Comparison of ENCODE assay signal across 8 mouse cellular contexts in genomic region chr4:150582966-150583776, GRCm38 (mm10).
A peak's percentile ranks its signal among the peaks of the same experiment; 100 is the strongest.
DNase-seq lines count a peak whose midpoint lies in the region; ATAC-seq and TF ChIP-seq lines count a peak whose summit lies in the region.

No protein-coding gene starts in this region.

- TF ChIP-seq POLR2A in bone marrow, adult 2 months (IDR thresholded peaks at IDR 0.05; ENCODE audit: borderline replicate concordance, control insufficient read depth, low read depth, low read length): no peak

- peaks cover 15% of the 10 kb centered on the region for H3K36me3 ChIP-seq in C2C12 (ENCODE audit: control insufficient read depth, insufficient read depth)
- H3K36me3 ChIP-seq in forebrain, embryonic 14.5 days (ENCODE audit: control insufficient read depth, insufficient read depth, low read length): no peaks in the 10 kb centered on the region
- peaks cover 2% of the 10 kb centered on the region; the same call in 1 of the 2 replicates for H3K36me3 ChIP-seq in heart, postnatal 0 days (replicated peaks; ENCODE audit: control insufficient read depth, insufficient read depth, low read length)
- no peaks in the 10 kb centered on the region for H3K36me3 ChIP-seq in liver, embryonic 11.5 days (ENCODE audit: control insufficient read depth, insufficient read depth, low read length)

- TF ChIP-seq CTCF in C2C12 (IDR thresholded peaks at IDR 0.05; ENCODE audit: control insufficient read depth, insufficient read depth, insufficient read length): no peak
- peak; percentile 12; the same call in 1 of the 2 replicates for TF ChIP-seq CTCF in bone marrow, adult 2 months (IDR thresholded peaks at IDR 0.05; ENCODE audit: control insufficient read depth, insufficient read depth, low read length)
- TF ChIP-seq CTCF in heart, postnatal 0 days (IDR thresholded peaks at IDR 0.05; ENCODE audit: low read depth): no peak

- H3K9ac ChIP-seq in forebrain, embryonic 14.5 days (ENCODE audit: low read length): peak overlapping the region; percentile 40; the same call in 1 of the 2 replicates
- no peak overlapping the region; the same call in 1 of the 2 replicates for H3K9ac ChIP-seq in heart, postnatal 0 days (replicated peaks; ENCODE audit: low read depth, low read length)
- peak overlapping the region; percentile 6; the same call in 1 of the 2 replicates for H3K9ac ChIP-seq in liver, embryonic 11.5 days (ENCODE audit: low read depth, low read length)

- H3K4me2 ChIP-seq in forebrain, embryonic 14.5 days (ENCODE audit: low read length): peak overlapping the region; percentile 16; the same call in 1 of the 2 replicates
- peak overlapping the region; percentile 33 for H3K4me2 ChIP-seq in heart, postnatal 0 days (ENCODE audit: low read depth, low read length)
- H3K4me2 ChIP-seq in liver, embryonic 11.5 days: 0 out of 2 replicates have a peak overlapping the region, but pooled peaks have one; percentile 6

- no peaks in the 10 kb centered on the region for H3K27me3 ChIP-seq in C2C12 (ENCODE audit: control insufficient read depth, insufficient read depth, insufficient read length)
- no peaks in the 10 kb centered on the region for H3K27me3 ChIP-seq in forebrain, embryonic 14.5 days (replicated peaks; ENCODE audit: control insufficient read depth, insufficient read depth, low read length)
- H3K27me3 ChIP-seq in heart, postnatal 0 days (ENCODE audit: control insufficient read depth, insufficient read depth, low read length): no peaks in the 10 kb centered on the region
- no peaks in the 10 kb centered on the region for H3K27me3 ChIP-seq in liver, embryonic 11.5 days (replicated peaks; ENCODE audit: control insufficient read depth, insufficient read depth, low read length)

- peaks cover 6% of the 10 kb centered on the region for H3K4me1 ChIP-seq in bone marrow, adult 2 months (ENCODE audit: control insufficient read depth, insufficient read depth, low read length)
- H3K4me1 ChIP-seq in forebrain, embryonic 14.5 days (ENCODE audit: control insufficient read depth, insufficient read depth, low read length): peaks cover 23% of the 10 kb centered on the region
- peaks cover 41% of the 10 kb centered on the region for H3K4me1 ChIP-seq in heart, postnatal 0 days (ENCODE audit: control insufficient read depth, insufficient read depth)
- peaks cover 60% of the 10 kb centered on the region for H3K4me1 ChIP-seq in liver, embryonic 11.5 days (replicated peaks; ENCODE audit: control insufficient read depth, insufficient read depth, low read length)

- 0 out of 2 replicates have a peak, but pooled peaks have one; percentile 55 for ATAC-seq in forebrain, embryonic 14.5 days
- peak; percentile 78 for ATAC-seq in heart, postnatal 0 days (ENCODE audit: insufficient read depth, low read depth)
- no peak for ATAC-seq in liver, embryonic 11.5 days (replicated peaks; ENCODE audit: low FRiP score)

- H3K9me3 ChIP-seq in forebrain, embryonic 14.5 days (replicated peaks; ENCODE audit: control insufficient read depth, low read length): no peaks in the 10 kb centered on the region
- no peaks in the 10 kb centered on the region for H3K9me3 ChIP-seq in heart, postnatal 0 days (replicated peaks; ENCODE audit: control insufficient read depth, low read length)
- no peaks in the 10 kb centered on the region for H3K9me3 ChIP-seq in liver, embryonic 11.5 days (ENCODE audit: control insufficient read depth, low read length)

- H3K4me3 ChIP-seq in C2C12 (ENCODE audit: insufficient read depth, poor library complexity, severe bottlenecking): no peak overlapping the region
- no peak overlapping the region for H3K4me3 ChIP-seq in bone marrow, adult 2 months (replicated peaks; ENCODE audit: control insufficient read depth, low read depth, low read length)
- H3K4me3 ChIP-seq in forebrain, embryonic 14.5 days (ENCODE audit: low read depth, low read length): no peak overlapping the region
- H3K4me3 ChIP-seq in heart, postnatal 0 days (ENCODE audit: low read depth, low read length): no peak overlapping the region
- H3K4me3 ChIP-seq in liver, embryonic 11.5 days (ENCODE audit: low read depth, low read length): no peak overlapping the region

- TF ChIP-seq EP300 in heart, postnatal 0 days (IDR thresholded peaks at IDR 0.05; ENCODE audit: low read depth): no peak

- DNase-seq in forebrain, embryonic 14.5 days (ENCODE audit: low spot score): peak; percentile 57
- DNase-seq in heart, postnatal 0 days (ENCODE audit: low spot score): peak; percentile 50
- peak; percentile 84 to 96 for DNase-seq in kidney, postnatal 25 days
- no peak for DNase-seq in liver, embryonic 11.5 days (ENCODE audit: low spot score)
- DNase-seq in monocyte, adult 2 months (ENCODE audit: low read depth in 1 of 2, low spot score in 2 of 2): peak; percentile 50 to 58
- DNase-seq in testis, postnatal 14 days (ENCODE audit: low spot score): peak; percentile 85

- peak overlapping the region; percentile 2 for H3ac ChIP-seq in C2C12 (ENCODE audit: control insufficient read depth, insufficient read length, low read depth)

- WGBS in bone marrow, adult 2 months: 15% methylated on average over 13 of the region's 13 CpGs
- WGBS in forebrain, embryonic 14.5 days: 20% methylated on average over 13 of the region's 13 CpGs
- 13% methylated on average over 13 of the region's 13 CpGs for WGBS in heart, postnatal 0 days
- 49% methylated on average over 13 of the region's 13 CpGs for WGBS in liver, embryonic 11.5 days

- H3K27ac ChIP-seq in bone marrow, adult 2 months (ENCODE audit: control insufficient read depth, insufficient read depth, low read depth, low read length, poor library complexity): peak overlapping the region; percentile 13; the same call in 1 of the 2 replicates
- H3K27ac ChIP-seq in forebrain, embryonic 14.5 days (ENCODE audit: low read depth, low read length): peak overlapping the region; percentile 67
- H3K27ac ChIP-seq in heart, postnatal 0 days (ENCODE audit: low read depth): peak overlapping the region; percentile 78
- H3K27ac ChIP-seq in liver, embryonic 11.5 days (ENCODE audit: low read depth, low read length): peak overlapping the region; percentile 6; the same call in 1 of the 2 replicates

- peaks cover 73% of the 10 kb centered on the region for H3K79me3 ChIP-seq in C2C12 (ENCODE audit: low read depth)

- H3K79me2 ChIP-seq in C2C12 (ENCODE audit: control insufficient read depth, insufficient read depth): peaks cover 100% of the 10 kb centered on the region

TF ChIP-seq in C2C12, 6 proteins besides CTCF, POLR2A, EP300 and RAD21:
- no peak for TF ChIP-seq MYOD1 (IDR thresholded peaks at IDR 0.05; ENCODE audit: control insufficient read depth, insufficient read length, low read depth)
- TF ChIP-seq MAX (IDR thresholded peaks at IDR 0.05): no peak
- TF ChIP-seq USF1 (IDR thresholded peaks at IDR 0.05; ENCODE audit: low read depth): no peak
- TF ChIP-seq CEBPB (IDR thresholded peaks at IDR 0.05; ENCODE audit: low read depth): peak; percentile 78
- no peak for TF ChIP-seq FOSL1 (IDR thresholded peaks at IDR 0.05; ENCODE audit: insufficient read depth, low read length, poor library complexity, severe bottlenecking)
- no peak for TF ChIP-seq MYOG (IDR thresholded peaks at IDR 0.05; ENCODE audit: control insufficient read depth, extremely low read depth, insufficient read length)

Comparison
In these comparisons a context has a peak if more than half of its experiments do, and no peak if none do; other contexts are left out.
1. H3K27ac ChIP-seq: peak in every context shown above with its lines; median percentile 78 in heart, postnatal 0 days; 67 in forebrain, embryonic 14.5 days; 13 in bone marrow, adult 2 months; 6 in liver, embryonic 11.5 days.